Mouse (Mus musculus) midbrain, embryonic 11.5 days (tissue): Measurements from ENCODE around the gene Olfr427. TPM values are rescaled to one million over a fixed set of nuclear protein-coding genes. Genes with fewer than 3 reads are reported as not detected.

Experiments used
- polyA plus RNA-seq: library from polyadenylated mRNA; unstranded; fragments of >200 nt; fragmentation: Nextera tagmentation; extraction: Ambion mirVana; gene quantifications from 2 replicates; pipeline ENCODE4 v1.2.1, GENCODE M21; 2014

Gene Olfr427
- polyA plus RNA-seq, 1 experiment from 2014 or later, result not detected

Other genes with a start within 250 kb of the Olfr427 start
- 0.15 and 0.19 TPM in 2 replicates for gene Ifi211, start 183.8 kb upstream of the Olfr427 start, polyA plus RNA-seq
- gene Mndal, start 154.4 kb upstream of the Olfr427 start, polyA plus RNA-seq, result 0.36 and 0.58 TPM in 2 replicates
- gene Ifi203, start 154.2 kb upstream of the Olfr427 start, polyA plus RNA-seq, result 0.10 TPM in 1 of 2 replicates, not detected in the other
- not detected in 2 replicates for gene Ifi202b, start 114.1 kb upstream of the Olfr427 start, polyA plus RNA-seq
- not detected in 2 replicates for gene Ifi205, start 65.1 kb upstream of the Olfr427 start, polyA plus RNA-seq
- not detected in 2 replicates for gene Olfr433, start 56.2 kb upstream of the Olfr427 start, polyA plus RNA-seq
- not detected in 2 replicates for gene Olfr432, start 47.7 kb upstream of the Olfr427 start, polyA plus RNA-seq
- not detected in 2 replicates for gene Olfr430, start 30.3 kb upstream of the Olfr427 start, polyA plus RNA-seq
- gene Olfr429, start 12.6 kb upstream of the Olfr427 start, polyA plus RNA-seq, result not detected in 2 replicates
- not detected in 2 replicates for gene Olfr231, start 24.3 kb downstream of the Olfr427 start, polyA plus RNA-seq
- gene Olfr424, start 34.6 kb downstream of the Olfr427 start, polyA plus RNA-seq, result not detected in 2 replicates
- gene Olfr420, start 58.7 kb downstream of the Olfr427 start, polyA plus RNA-seq, result not detected in 2 replicates
- 2.1 TPM in 2 replicates for gene Spta1, start 75.9 kb downstream of the Olfr427 start, polyA plus RNA-seq
- gene Olfr419, start 155.2 kb downstream of the Olfr427 start, polyA plus RNA-seq, result not detected in 2 replicates
- gene Mptx1, start 233.6 kb downstream of the Olfr427 start, polyA plus RNA-seq, result not detected in 2 replicates